Mouse (Mus musculus): Measurements from ENCODE around the gene Klra17. TPM values are rescaled to one million over a fixed set of nuclear protein-coding genes. Genes with fewer than 3 reads are reported as not detected.
"Not testable (repeated sequence)": the region's sequence is repeated elsewhere in the genome, so short reads cannot be mapped to it uniquely, and the experiment has no call there.

Gene Klra17
- not detected in 2 replicates for polyA plus RNA-seq (2015; fragmentation: Nextera tagmentation; extraction: Ambion mirVana)

DNA sequence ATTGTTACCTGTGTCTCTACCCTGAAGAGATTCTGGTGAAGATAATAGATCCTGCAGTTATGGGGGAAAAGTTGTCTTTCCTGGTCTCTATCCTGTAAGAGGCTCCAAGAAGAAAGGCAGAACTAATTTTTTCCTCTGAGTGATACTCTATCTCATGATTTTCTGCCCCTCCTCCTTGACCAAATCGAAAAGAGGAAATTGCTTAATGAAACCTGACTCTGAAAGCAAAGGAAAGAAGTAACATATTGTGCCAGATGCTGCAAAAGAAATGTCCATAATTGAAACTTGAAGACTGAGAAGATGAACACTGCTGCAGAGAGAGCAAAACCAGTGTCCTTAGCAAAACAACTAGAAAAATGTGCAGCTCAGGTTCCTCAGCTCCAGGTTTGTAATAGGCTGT is at the start of gene Klra17:
TSS of gene Klra17 (minus strand) at position 124 of the 400 bp plus-strand sequence.
- Histone ChIP-seq H3K36me3 (ENCODE audit: control insufficient read depth, insufficient read depth) (no peaks in the 10 kb centered on the region), H3K27ac (ENCODE audit: low read depth, low read length) (no peak within 1 kb of the TSS), H3K4me1 (replicated peaks; ENCODE audit: control insufficient read depth, insufficient read depth, low read length) (no peaks in the 10 kb centered on the region), H3K9me3 (ENCODE audit: control insufficient read depth) (no peaks in the 10 kb centered on the region), H3K4me2 (replicated peaks; ENCODE audit: low read depth) (no peak within 1 kb of the TSS), H3K27me3 (replicated peaks; ENCODE audit: control insufficient read depth, insufficient read depth, low read length) (no peaks in the 10 kb centered on the region), H3K4me3 (ENCODE audit: low read depth, low read length) (no peak within 1 kb of the TSS), H3K9ac (ENCODE audit: low read depth, low read length) (no peak within 1 kb of the TSS)
- no peak for ATAC-seq
- 40% methylated on average over 1 of the region's 1 CpGs for WGBS
- TF ChIP-seq CTCF (IDR thresholded peaks at IDR 0.05; ENCODE audit: low read depth) = no peak

DNA sequence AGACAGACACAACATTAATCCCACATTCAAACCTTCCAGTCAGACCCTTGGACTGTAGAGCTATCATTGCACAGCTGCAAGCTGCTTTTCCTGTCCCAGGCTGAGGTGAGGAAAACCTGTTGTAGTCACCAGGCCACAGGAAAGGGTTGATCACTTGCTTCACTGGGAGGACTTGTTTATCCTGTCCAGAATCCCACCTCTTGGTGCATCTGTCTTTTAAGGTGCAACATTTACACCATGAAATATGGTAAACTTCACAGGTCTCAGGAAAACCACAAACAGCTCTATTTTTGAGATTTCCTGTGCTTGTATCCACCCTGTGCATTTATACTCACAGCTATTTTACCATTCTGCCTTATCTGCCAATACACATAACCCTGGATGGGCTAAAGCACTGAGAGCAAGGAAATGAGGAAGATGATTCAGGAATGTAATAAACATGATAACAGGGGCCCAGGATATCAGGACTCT is 41.0 kb upstream of the Klra17 start, which contains the start of gene Klra5:
TSS of gene Klra5 (minus strand) at position 175 of the 471 bp plus-strand sequence.
- H3K36me3 ChIP-seq (ENCODE audit: control insufficient read depth, insufficient read depth); ATAC-seq; H3K27me3 ChIP-seq (replicated peaks; ENCODE audit: control insufficient read depth, insufficient read depth, low read length); H3K27ac ChIP-seq (ENCODE audit: low read depth, low read length); H3K9me3 ChIP-seq (ENCODE audit: control insufficient read depth); H3K9ac ChIP-seq (ENCODE audit: low read depth, low read length); H3K4me1 ChIP-seq (replicated peaks; ENCODE audit: control insufficient read depth, insufficient read depth, low read length); H3K4me3 ChIP-seq (ENCODE audit: low read depth, low read length); H3K4me2 ChIP-seq (replicated peaks; ENCODE audit: low read depth): not testable (repeated sequence)

DNA sequence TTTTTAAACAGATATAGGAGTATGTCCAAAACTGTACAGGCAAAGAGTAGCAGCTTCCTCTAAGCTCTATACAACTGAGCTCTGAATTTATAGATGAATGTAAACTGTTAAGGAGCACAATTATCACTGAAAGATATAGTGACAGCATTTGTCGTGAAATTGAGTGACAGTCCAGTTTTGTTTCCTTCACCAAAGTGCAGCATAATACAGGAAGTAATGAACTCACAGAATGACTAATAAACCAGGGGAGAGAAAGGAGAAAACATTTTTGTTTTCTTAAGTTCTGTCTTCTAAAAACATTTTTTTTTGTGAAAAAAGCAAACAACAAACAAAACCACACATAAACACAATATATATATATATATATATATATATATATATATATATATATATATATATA is 40.5 kb upstream of the Klra17 start:
- 0 out of 2 replicates have a peak, but pooled peaks cover 6% of the 10 kb centered on the region for H3K9me3 ChIP-seq (ENCODE audit: control insufficient read depth)
- no peak overlapping the region for H3K4me2 ChIP-seq (replicated peaks; ENCODE audit: low read depth)
- TF ChIP-seq CTCF (IDR thresholded peaks at IDR 0.05; ENCODE audit: low read depth) = no peak
- no peak overlapping the region for H3K27ac ChIP-seq (ENCODE audit: low read depth, low read length)
- H3K4me3 ChIP-seq (ENCODE audit: low read depth, low read length) = no peak overlapping the region
- WGBS = 80% methylated on average over 1 of the region's 1 CpGs
- no peaks in the 10 kb centered on the region for H3K36me3 ChIP-seq (ENCODE audit: control insufficient read depth, insufficient read depth)
- no peaks in the 10 kb centered on the region for H3K4me1 ChIP-seq (replicated peaks; ENCODE audit: control insufficient read depth, insufficient read depth, low read length)
- no peak for ATAC-seq
- no peaks in the 10 kb centered on the region for H3K27me3 ChIP-seq (replicated peaks; ENCODE audit: control insufficient read depth, insufficient read depth, low read length)
- no peak overlapping the region for H3K9ac ChIP-seq (ENCODE audit: low read depth, low read length)

DNA sequence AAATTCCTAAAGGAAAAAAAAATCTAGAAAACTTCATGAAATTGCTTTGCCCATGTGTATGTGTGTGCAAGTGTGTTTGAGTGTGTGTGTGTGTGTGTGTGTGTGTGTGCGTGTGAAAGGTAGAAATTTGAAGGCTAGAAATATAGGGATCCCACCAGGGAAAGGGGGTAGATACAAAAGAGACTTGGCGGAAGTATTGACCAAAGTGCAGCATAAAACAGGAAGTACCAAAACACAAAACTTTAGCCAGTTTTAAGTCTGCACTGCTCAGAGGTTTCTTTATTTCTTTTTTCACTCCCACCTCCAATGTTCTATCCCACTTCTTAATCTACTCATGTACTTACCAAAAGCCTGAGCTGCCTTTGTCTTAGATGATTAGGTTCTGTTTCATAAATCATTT is 6.1 kb upstream of the Klra17 start:
- Histone ChIP-seq H3K27me3 (replicated peaks; ENCODE audit: control insufficient read depth, insufficient read depth, low read length) (no peaks in the 10 kb centered on the region), H3K4me2 (replicated peaks; ENCODE audit: low read depth) (no peak overlapping the region), H3K9ac (ENCODE audit: low read depth, low read length) (no peak overlapping the region), H3K4me3 (ENCODE audit: low read depth, low read length) (no peak overlapping the region), H3K4me1 (replicated peaks; ENCODE audit: control insufficient read depth, insufficient read depth, low read length) (no peaks in the 10 kb centered on the region), H3K27ac (ENCODE audit: low read depth, low read length) (no peak overlapping the region), H3K36me3 (ENCODE audit: control insufficient read depth, insufficient read depth) (no peaks in the 10 kb centered on the region), H3K9me3 (ENCODE audit: control insufficient read depth) (no peaks in the 10 kb centered on the region)
- TF ChIP-seq CTCF (IDR thresholded peaks at IDR 0.05; ENCODE audit: low read depth) = no peak
- ATAC-seq = no peak
- 79% methylated on average over 2 of the region's 2 CpGs for WGBS

DNA sequence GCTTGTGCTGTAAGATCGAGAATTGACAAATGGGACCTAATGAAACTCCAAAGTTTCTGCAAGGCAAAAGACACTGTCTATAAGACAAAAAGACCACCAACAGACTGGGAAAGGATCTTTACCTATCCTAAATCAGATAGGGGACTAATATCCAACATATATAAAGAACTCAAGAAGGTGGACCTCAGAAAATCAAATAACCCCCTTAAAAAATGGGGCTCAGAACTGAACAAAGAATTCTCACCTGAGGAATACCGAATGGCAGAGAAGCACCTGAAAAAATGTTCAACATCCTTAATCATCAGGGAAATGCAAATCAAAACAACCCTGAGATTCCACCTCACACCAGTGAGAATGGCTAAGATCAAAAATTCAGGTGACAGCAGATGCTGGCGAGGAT is 14.1 kb downstream of the Klra17 start, which contains the start of gene Gm17631:
TSS of gene Gm17631 (plus strand) at position 301 of the 400 bp plus-strand sequence.
- no CpG with 5 or more reads among the region's 3 CpGs for WGBS
- ATAC-seq = not testable (repeated sequence)

DNA sequence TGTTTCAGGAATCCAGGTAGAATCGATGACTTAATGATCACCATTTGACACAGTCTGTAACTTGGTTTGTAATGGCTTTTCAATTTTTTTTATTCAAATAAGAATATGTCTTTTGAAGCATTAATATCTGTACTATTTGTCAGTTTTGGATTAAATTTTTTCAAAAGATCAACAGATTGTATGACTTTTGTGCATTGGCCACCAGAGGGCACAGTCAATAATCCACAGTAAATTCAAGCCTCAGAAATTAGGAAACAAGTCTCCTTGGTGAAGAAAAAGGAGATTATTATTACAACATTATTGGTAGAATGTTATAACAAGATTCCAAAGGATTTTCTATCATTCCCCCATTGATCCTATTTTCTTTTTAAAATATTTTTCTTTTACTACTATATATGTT is 50.9 kb downstream of the Klra17 start:
- H3K27me3 ChIP-seq (replicated peaks; ENCODE audit: control insufficient read depth, insufficient read depth, low read length) = no peaks in the 10 kb centered on the region
- H3K36me3 ChIP-seq (ENCODE audit: control insufficient read depth, insufficient read depth) = no peaks in the 10 kb centered on the region

More for the DNA sequence above, 14.1 kb downstream of the Klra17 start, which contains the start of gene Gm17631:
- not testable (repeated sequence) for H3K9me3 ChIP-seq (ENCODE audit: control insufficient read depth); H3K4me1 ChIP-seq (replicated peaks; ENCODE audit: control insufficient read depth, insufficient read depth, low read length); H3K27me3 ChIP-seq (replicated peaks; ENCODE audit: control insufficient read depth, insufficient read depth, low read length); H3K36me3 ChIP-seq (ENCODE audit: control insufficient read depth, insufficient read depth); H3K4me3 ChIP-seq (ENCODE audit: low read depth, low read length); H3K9ac ChIP-seq (ENCODE audit: low read depth, low read length); H3K4me2 ChIP-seq (replicated peaks; ENCODE audit: low read depth); H3K27ac ChIP-seq (ENCODE audit: low read depth, low read length)

GRCm38 (mm10) chr6:129824004-129824403 is 52.5 kb downstream of the Klra17 start:
- Histone ChIP-seq H3K4me2 (replicated peaks; ENCODE audit: low read depth) (no peak overlapping the region), H3K27ac (ENCODE audit: low read depth, low read length) (no peak overlapping the region), H3K9ac (ENCODE audit: low read depth, low read length) (no peak overlapping the region), H3K9me3 (ENCODE audit: control insufficient read depth) (0 out of 2 replicates have a peak, but pooled peaks cover 2% of the 10 kb centered on the region), H3K4me3 (ENCODE audit: low read depth, low read length) (no peak overlapping the region), H3K27me3 (replicated peaks; ENCODE audit: control insufficient read depth, insufficient read depth, low read length) (no peaks in the 10 kb centered on the region), H3K36me3 (ENCODE audit: control insufficient read depth, insufficient read depth) (no peaks in the 10 kb centered on the region), H3K4me1 (replicated peaks; ENCODE audit: control insufficient read depth, insufficient read depth, low read length) (no peaks in the 10 kb centered on the region)
- TF ChIP-seq CTCF (IDR thresholded peaks at IDR 0.05; ENCODE audit: low read depth) = no peak
- WGBS = 74% methylated on average over 1 of the region's 1 CpGs
- no peak for ATAC-seq

More for the DNA sequence above, 50.9 kb downstream of the Klra17 start:
- H3K4me3 ChIP-seq (ENCODE audit: low read depth, low read length) = no peak overlapping the region
- no peak overlapping the region for H3K9ac ChIP-seq (ENCODE audit: low read depth, low read length)
- ATAC-seq = no peak
- no peaks in the 10 kb centered on the region for H3K4me1 ChIP-seq (replicated peaks; ENCODE audit: control insufficient read depth, insufficient read depth, low read length)
- TF ChIP-seq CTCF (IDR thresholded peaks at IDR 0.05; ENCODE audit: low read depth) = peak; percentile 9; the same call in 1 of the 2 replicates
- WGBS = 79% methylated on average over 1 of the region's 1 CpGs
- H3K4me2 ChIP-seq (replicated peaks; ENCODE audit: low read depth) = no peak overlapping the region
- 0 out of 2 replicates have a peak, but pooled peaks cover 2% of the 10 kb centered on the region for H3K9me3 ChIP-seq (ENCODE audit: control insufficient read depth)
- H3K27ac ChIP-seq (ENCODE audit: low read depth, low read length) = no peak overlapping the region

All from intestine, postnatal 0 days (tissue).